Mouse (Mus musculus) erythroblast, embryonic 14.5 days (primary cell): Measurements from ENCODE around the gene Tent5c. TPM values are rescaled to one million over a fixed set of nuclear protein-coding genes. Genes with fewer than 3 reads are reported as not detected.

Experiments
- H3K27me3 ChIP-seq: 2 replicates; pipeline ENCODE4 v1.6.1; 2012; ENCODE audit warnings: inconsistent platforms; ENCODE audit not compliant: control insufficient read depth
- H3K36me3 ChIP-seq: 2 replicates; pipeline ENCODE4 v1.6.1; 2012; ENCODE audit warnings: mild to moderate bottlenecking, inconsistent platforms; ENCODE audit not compliant: control insufficient read depth
- H3K4me1 ChIP-seq: 2 replicates; pipeline ENCODE4 v1.6.1; 2012; ENCODE audit warnings: inconsistent platforms; ENCODE audit not compliant: control insufficient read depth
- H3K4me3 ChIP-seq: replicated peaks from 2 replicates; pipeline ENCODE3; 2012; ENCODE audit warnings: moderate library complexity, mild to moderate bottlenecking, inconsistent platforms
- H3K9me3 ChIP-seq: 2 replicates; pipeline ENCODE4 v1.6.1; 2012; ENCODE audit warnings: low read length, inconsistent platforms, mixed read lengths; ENCODE audit not compliant: control insufficient read depth
- GATA1 ChIP-seq: IDR thresholded peaks from 2 replicates; pipeline ENCODE4 v1.6.1; 2012; ENCODE audit warnings: low read length, inconsistent platforms, mixed read lengths
- TAL1 ChIP-seq: IDR thresholded peaks from 3 replicates; pipeline ENCODE4 v1.6.1; 2012; ENCODE audit warnings: low read length, inconsistent platforms, mixed read lengths
- polyA plus RNA-seq: library from polyadenylated mRNA; stranded (reverse); fragments of >175 nt; gene quantifications from 2 replicates; pipeline ENCODE4 v1.2.3, GENCODE M21; 2012

Gene Tent5c
- polyA plus RNA-seq, 1 experiment, result 9.3 TPM

DNA sequence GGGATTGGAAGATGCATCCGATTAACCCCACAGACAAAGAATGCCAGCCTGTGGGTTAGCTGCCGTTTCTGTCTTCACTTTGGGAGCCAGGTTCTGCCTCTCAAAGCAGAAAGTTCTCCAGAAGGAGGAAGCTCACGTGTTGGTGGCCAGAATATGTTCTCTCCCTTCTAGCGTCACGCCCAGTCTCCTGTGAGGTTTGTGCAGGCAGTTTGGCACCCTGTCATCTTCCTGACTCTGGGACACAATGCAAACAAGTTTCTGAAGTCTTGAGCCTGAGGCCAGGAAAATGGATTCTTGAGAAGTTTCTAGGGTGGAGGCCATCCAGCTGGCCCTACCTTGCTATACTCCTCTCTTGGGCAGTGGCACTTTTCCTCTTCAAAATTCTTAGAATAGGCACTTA lies 5.8 kb upstream of the Tent5c start:
- Histone ChIP-seq H3K9me3 (no peaks in the 10 kb centered on the region), H3K36me3 (no peaks in the 10 kb centered on the region; the same call in 1 of the 2 replicates), H3K4me1 (peaks cover 32% of the 10 kb centered on the region), H3K27me3 (peaks cover 10% of the 10 kb centered on the region), H3K4me3 (no peak overlapping the region)
- no peak for TF ChIP-seq GATA1
- no peak for TF ChIP-seq TAL1

DNA sequence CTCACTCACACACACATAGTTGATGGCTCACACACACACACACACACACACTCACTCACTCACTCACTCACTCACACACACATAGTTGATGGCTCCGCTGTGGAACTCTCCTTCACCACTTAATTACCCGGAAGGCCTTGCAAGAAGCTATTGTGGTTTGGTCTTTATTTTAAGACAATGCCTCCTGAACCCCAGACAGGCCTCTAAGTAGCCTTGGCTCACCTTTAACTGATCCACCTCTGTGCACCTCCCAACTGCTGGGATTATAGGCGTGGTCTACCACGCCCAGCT lies 831 bp upstream of the Tent5c start:
- H3K9me3 ChIP-seq, result no peaks in the 10 kb centered on the region
- peaks cover 62% of the 10 kb centered on the region for H3K4me1 ChIP-seq

DNA sequence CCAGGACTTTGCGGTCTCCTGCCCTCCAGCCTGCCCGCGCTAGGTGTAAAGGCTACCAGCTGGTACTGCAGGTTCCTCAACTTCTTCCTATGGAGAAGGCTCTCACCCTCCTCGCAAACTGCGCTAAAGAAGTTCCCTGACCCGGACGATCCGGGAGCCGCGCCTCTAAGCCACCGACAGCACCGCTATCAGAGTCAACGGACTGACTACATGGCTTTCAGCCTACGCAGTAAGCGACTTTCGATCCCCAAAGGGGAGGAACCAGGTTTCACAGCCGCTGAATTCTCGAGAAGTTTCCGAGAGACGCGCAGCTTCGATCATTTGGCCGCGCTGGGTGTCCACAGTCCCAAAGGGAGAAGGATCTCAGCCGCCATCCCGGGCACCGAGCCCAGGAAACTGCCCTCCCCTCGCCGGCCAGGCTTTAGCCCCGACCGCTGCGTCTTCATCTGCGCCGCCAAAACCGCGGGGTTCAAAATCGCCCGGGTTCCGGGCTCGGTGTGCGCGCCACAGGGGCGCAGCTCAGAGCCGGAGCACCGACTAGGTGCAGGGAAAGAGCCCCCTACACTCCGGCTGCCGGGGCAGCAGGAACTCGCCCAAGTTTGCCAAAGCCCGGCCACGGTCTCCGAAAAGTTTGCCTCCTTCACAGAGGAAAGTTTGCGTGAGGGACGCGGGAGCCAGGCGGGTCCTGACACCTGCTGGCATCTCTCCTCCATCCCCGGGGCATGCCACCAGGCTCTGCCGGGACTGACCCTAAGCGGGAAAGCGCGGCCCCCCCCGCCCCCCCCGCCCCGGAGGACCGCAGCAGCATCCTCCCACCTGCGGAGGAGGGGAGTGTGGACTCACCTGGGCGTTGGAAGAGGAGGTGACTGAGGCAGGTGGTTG lies 632 bp downstream of the Tent5c start:
- peaks cover 44% of the 10 kb centered on the region for H3K36me3 ChIP-seq
- peaks cover 20% of the 10 kb centered on the region for H3K27me3 ChIP-seq
- no peak for TF ChIP-seq TAL1
- H3K4me3 ChIP-seq, result peak overlapping the region; percentile 99
- H3K9me3 ChIP-seq, result no peaks in the 10 kb centered on the region
- peaks cover 72% of the 10 kb centered on the region for H3K4me1 ChIP-seq

More for the DNA sequence above, 831 bp upstream of the Tent5c start:
- Histone ChIP-seq H3K27me3 (peaks cover 20% of the 10 kb centered on the region), H3K4me3 (peak overlapping the region; percentile 99), H3K36me3 (peaks cover 32% of the 10 kb centered on the region)
- no peak for TF ChIP-seq TAL1
- TF ChIP-seq GATA1, result no peak

DNA sequence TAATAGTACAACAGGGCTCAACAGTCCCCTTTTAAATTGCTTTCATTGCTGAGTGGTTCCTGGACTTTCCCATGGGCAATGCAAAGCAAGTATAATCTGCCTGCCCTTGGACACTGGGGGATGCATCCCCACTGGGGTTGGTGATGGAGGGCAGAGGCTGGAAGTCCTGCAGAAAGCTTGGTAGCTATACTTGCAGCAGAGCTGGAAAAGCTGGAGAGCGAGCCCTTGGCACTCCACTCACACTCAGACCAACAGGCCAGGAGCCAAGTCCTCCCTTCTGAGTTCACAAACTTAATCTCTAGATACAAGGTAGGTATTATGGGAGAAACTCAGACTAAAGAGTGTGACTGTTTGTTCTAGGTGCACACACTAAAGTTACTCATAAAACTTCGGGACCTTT lies 2.1 kb downstream of the Tent5c start:
- TF ChIP-seq GATA1 (no peak), TAL1 (no peak)
- Histone ChIP-seq H3K4me3 (peak overlapping the region; percentile 99), H3K4me1 (peaks cover 82% of the 10 kb centered on the region), H3K27me3 (peaks cover 20% of the 10 kb centered on the region), H3K9me3 (no peaks in the 10 kb centered on the region), H3K36me3 (peaks cover 50% of the 10 kb centered on the region)

DNA sequence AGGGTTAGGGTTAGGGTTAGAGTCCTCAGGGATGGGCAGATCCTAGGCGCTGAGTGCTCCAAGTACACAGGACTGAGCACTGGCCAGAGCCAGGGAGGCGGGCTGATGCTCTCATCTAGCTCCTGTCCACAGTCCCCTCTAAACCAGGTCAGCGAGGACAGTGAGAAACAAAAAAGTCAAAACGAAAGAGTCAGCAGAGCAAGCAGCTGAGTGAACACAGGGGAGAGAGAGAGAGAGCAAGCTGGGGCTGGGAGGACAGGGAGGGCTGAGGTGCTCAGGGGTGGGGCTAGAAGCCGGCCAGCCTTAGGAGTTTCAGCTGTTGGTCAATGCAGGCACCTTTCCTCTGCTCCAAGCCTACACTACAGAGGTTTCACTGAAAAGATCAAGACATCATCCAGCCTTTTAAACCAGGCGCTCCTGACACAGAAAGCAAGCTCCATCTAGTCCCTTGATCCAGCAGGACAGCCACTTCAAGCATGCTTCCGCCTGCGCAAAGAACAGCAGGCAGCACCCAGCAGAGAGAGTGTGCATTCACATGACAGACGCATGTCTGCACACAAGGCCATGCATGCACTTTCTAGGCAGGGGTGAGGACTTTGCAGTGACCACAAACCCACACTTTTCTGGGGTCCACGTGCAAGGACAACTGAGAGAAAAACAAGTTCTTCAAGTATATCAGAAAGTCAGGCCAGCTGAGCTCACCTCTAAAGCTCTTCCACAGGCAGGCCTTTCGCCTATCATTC lies 3.6 kb downstream of the Tent5c start:
- no peaks in the 10 kb centered on the region for H3K9me3 ChIP-seq
- peak overlapping the region; percentile 99 for H3K4me3 ChIP-seq
- H3K4me1 ChIP-seq, result peaks cover 82% of the 10 kb centered on the region
- TF ChIP-seq TAL1 (no peak), GATA1 (no peak)
- peaks cover 65% of the 10 kb centered on the region for H3K36me3 ChIP-seq
- H3K27me3 ChIP-seq, result peaks cover 10% of the 10 kb centered on the region; the same call in 1 of the 2 replicates

DNA sequence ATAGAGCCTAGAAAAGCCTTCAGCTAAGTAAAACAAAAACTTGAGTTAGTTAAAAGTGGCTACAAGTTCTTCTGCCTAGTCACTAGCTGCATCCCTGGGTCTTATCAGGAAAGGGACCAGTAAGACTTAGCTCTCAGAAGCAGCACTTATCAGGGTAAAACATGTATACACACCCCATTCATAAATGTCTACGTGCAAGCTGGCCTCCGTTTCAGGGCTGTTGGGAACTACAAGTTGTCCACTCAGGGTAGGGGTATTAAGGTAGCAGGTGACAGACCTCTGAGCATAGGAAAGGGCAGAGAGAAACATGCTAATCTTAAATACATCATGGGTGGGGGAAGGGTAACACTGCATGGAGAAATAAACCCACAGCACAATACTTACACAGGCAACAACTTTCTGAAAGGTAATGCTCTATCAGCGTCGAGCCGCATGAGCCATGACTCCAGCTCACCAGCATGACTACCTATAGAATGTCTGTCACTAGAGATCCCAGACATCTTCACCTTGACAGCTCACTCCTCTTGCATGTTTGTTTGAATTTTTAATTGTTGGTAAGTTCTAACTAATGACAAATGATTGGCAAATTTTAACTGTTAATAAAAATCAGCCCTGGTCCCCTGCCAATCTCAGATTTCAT lies 6.0 kb downstream of the Tent5c start:
- Histone ChIP-seq H3K9me3 (no peaks in the 10 kb centered on the region), H3K36me3 (peaks cover 88% of the 10 kb centered on the region), H3K4me1 (peaks cover 96% of the 10 kb centered on the region), H3K4me3 (peak overlapping the region; percentile 99), H3K27me3 (peaks cover 9% of the 10 kb centered on the region; the same call in 1 of the 2 replicates)
- TF ChIP-seq TAL1 (peak; percentile 84), GATA1 (peak; percentile 96)

DNA sequence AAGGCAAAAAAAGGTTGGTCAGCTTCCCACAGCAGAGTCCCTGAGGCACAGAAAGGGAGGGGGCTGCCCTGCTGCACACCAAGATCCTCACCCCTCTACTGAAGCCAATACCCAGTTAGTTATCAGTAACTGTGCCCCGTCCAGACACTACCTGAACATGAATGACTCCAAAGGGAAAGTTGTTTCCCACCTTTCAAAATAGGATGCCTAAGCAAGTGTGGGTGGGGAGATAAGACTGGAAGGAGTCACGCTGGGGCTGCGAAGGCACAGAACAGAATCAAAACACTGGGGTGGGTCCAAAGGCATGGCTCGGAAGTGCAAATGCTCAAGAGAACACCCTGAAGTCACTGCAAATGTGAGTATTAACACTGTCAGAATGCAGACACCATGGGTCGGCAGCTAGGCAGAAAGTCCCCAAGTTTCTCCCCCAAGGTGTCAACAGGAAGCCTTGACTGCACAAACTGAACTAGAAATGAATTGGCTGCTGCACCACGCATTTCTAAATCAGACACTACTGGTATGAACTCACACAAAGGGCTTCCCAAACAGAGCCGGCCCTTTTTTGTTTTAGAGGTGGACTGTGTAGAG lies 6.7 kb downstream of the Tent5c start:
- Histone ChIP-seq H3K36me3 (peaks cover 88% of the 10 kb centered on the region), H3K4me1 (peaks cover 95% of the 10 kb centered on the region), H3K27me3 (peaks cover 4% of the 10 kb centered on the region; the same call in 1 of the 2 replicates), H3K9me3 (no peaks in the 10 kb centered on the region), H3K4me3 (peak overlapping the region; percentile 99)
- peak; percentile 90 for TF ChIP-seq TAL1
- TF ChIP-seq GATA1, result peak; percentile 96

DNA sequence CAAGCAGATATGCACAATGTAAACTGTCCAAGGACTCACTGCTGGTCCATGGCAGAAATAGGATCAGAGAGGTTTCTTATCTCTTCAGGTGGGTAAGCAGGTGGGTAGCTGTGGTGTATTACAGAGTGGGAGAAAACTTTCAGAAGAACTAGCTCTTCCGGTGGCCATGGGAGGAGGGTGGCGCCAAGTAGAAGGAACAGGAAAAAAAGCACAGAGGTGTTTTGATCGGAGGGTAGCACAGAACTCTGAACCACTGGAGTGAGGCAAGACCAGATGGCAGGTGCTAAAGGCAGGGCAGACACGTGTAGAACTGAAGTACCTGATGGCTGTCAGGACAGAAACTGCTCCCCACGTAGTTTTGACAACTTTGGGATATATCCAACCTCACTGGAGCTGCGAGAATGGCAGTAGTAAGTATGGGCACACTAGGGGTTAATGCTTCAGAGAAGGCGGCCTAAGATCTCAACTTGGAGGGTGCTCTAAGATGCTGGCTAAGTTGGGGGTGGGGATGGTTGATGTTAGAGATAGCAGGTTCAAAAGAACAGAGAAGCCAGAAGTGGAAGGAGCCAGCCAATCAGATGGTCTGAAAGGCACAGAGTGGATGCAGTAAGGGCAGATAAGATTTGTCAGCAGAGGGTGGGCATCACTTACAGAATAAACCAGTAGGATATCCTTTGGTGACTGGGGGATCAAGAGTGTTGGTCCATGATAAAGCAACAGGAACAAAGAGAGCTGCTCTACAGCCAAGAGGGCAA lies 8.7 kb downstream of the Tent5c start:
- Histone ChIP-seq H3K4me1 (peaks cover 83% of the 10 kb centered on the region), H3K9me3 (no peaks in the 10 kb centered on the region), H3K27me3 (no peaks in the 10 kb centered on the region), H3K4me3 (peak overlapping the region; percentile 99), H3K36me3 (peaks cover 87% of the 10 kb centered on the region)
- no peak for TF ChIP-seq TAL1
- TF ChIP-seq GATA1, result no peak
